Mouse (Mus musculus) lung, embryonic 14.5 days (tissue): Measurements from ENCODE around the gene Gm20814. TPM values are rescaled to one million over a fixed set of nuclear protein-coding genes. Genes with fewer than 3 reads are reported as not detected.
"Not testable (repeated sequence)": the region's sequence is repeated elsewhere in the genome, so short reads cannot be mapped to it uniquely, and the experiment has no call there.

Experiments used
- ATAC-seq: fragments of 200-750 bp; cut with Nextera tagmentation; 2 replicates; pipeline ENCODE4 v1.8.0; 2017; ENCODE audit warnings: mild to moderate bottlenecking, moderate TSS enrichment, moderate library complexity; ENCODE audit not compliant: insufficient read depth
- DNase-seq: peaks from one replicate; pipeline ENCODE4 v3.0.0-alpha.2; 2015
- H3K27ac ChIP-seq: fragments of 300-500 bp; sonication (generic); 2 replicates; pipeline ENCODE4 v1.5.1; 2014; ENCODE audit warnings: low read depth, mild to moderate bottlenecking, moderate library complexity
- H3K27me3 ChIP-seq: fragments of 300-500 bp; sonication (generic); 2 replicates; pipeline ENCODE4 v1.6.1; 2014; ENCODE audit warnings: low read length, control low read depth; ENCODE audit not compliant: insufficient read depth
- H3K36me3 ChIP-seq: fragments of 300-500 bp; sonication (generic); 2 replicates; pipeline ENCODE4 v1.6.1; 2014; ENCODE audit warnings: control low read depth; ENCODE audit not compliant: insufficient read depth
- H3K4me1 ChIP-seq: fragments of 300-500 bp; sonication (generic); 2 replicates; pipeline ENCODE4 v1.6.1; 2014; ENCODE audit warnings: antibody characterized with exemption, control low read depth; ENCODE audit not compliant: insufficient read depth
- H3K4me2 ChIP-seq: fragments of 300-500 bp; sonication (generic); 2 replicates; pipeline ENCODE4 v1.6.1; 2014; ENCODE audit warnings: mild to moderate bottlenecking
- H3K4me3 ChIP-seq: fragments of 300-500 bp; sonication (generic); 2 replicates; pipeline ENCODE4 v1.5.1; 2014; ENCODE audit warnings: low read depth, low read length
- H3K9ac ChIP-seq: fragments of 300-500 bp; sonication (generic); 2 replicates; pipeline ENCODE4 v1.6.1; 2014
- H3K9me3 ChIP-seq: fragments of 300-500 bp; sonication (generic); 2 replicates; pipeline ENCODE4 v1.6.1; 2016; ENCODE audit warnings: low read depth, low read length, control low read depth
- WGBS: fragments of 180-500 bp; shearing (Covaris S2); extraction: QIAGEN DNeasy Blood & Tissue Kit; methylation state at CpG from one replicate; pipeline ENCODE4 v1.1.7; 2014; 5-methylcytosine and 5-hydroxymethylcytosine counted together
- polyA plus RNA-seq: library from polyadenylated mRNA; unstranded; fragments of >200 nt; fragmentation: Nextera tagmentation; extraction: Ambion mirVana; gene quantifications from 2 replicates; pipeline ENCODE4 v1.2.1, GENCODE M21; 2014

Gene Gm20814
- not detected in 2 replicates for polyA plus RNA-seq

DNA sequence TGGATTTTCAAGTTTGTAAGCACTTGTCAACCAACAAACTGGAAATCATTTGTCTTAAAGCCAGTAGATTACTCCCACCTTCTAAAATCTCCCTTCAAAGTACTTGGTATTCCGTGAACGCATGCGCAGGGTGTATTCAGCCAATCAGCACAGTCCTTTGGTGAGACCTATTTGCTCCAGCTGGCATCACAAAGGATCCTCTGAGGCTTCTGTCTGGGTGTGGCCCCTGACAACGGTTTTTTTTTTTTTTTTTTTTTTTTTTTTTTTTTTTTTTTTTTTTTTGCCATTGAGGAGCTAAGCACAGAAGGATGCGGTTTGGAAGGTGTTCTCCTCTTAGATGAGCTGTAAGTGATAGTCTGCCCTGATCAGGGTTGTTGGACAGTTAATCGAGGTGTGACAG is at the start of gene Gm20814:
Gene Gm20814, plus strand, starts transcription at position 301 of the 400 bp plus-strand sequence.
- H3K9ac ChIP-seq, H3K4me2 ChIP-seq, H3K27ac ChIP-seq, ATAC-seq, H3K4me1 ChIP-seq, H3K36me3 ChIP-seq, H3K4me3 ChIP-seq, DNase-seq, H3K27me3 ChIP-seq, H3K9me3 ChIP-seq: not testable (repeated sequence)
- WGBS = no CpG with 5 or more reads among the region's 6 CpGs
